Mouse (Mus musculus) stomach, embryonic 14.5 days (tissue): ENCODE results near the gene Ppp1r9a. TPM values are rescaled to one million over a fixed set of nuclear protein-coding genes. Genes with fewer than 3 reads are reported as not detected.
"Not testable (repeated sequence)": the region's sequence is repeated elsewhere in the genome, so short reads cannot be mapped to it uniquely, and the experiment has no call there.

ENCODE experiments used
- ATAC-seq: fragments of 200-750 bp; cut with Nextera tagmentation; 2 replicates; pipeline ENCODE4 v1.8.0; 2017; ENCODE audit warnings: low read depth, moderate TSS enrichment; ENCODE audit not compliant: insufficient number of reproducible peaks, insufficient read depth, low FRiP score
- H3K27ac ChIP-seq: fragments of 300-500 bp; sonication (generic); 2 replicates; pipeline ENCODE4 v1.5.1; 2014; ENCODE audit warnings: mild to moderate bottlenecking, low read length, moderate library complexity, mixed read lengths
- H3K27me3 ChIP-seq: fragments of 300-500 bp; sonication (generic); 2 replicates; pipeline ENCODE4 v1.6.1; 2014; ENCODE audit warnings: low read length, control low read depth, mixed read lengths; ENCODE audit not compliant: control insufficient read depth, insufficient read depth
- H3K36me3 ChIP-seq: fragments of 300-500 bp; sonication (generic); 2 replicates; pipeline ENCODE4 v1.6.1; 2014; ENCODE audit warnings: mild to moderate bottlenecking, control low read depth, low read length, moderate library complexity, mixed read lengths; ENCODE audit not compliant: control insufficient read depth, insufficient read depth
- H3K4me1 ChIP-seq: fragments of 300-500 bp; sonication (generic); 2 replicates; pipeline ENCODE4 v1.6.1; 2014; ENCODE audit warnings: low read length, control low read depth, mixed read lengths; ENCODE audit not compliant: control insufficient read depth, insufficient read depth
- H3K4me2 ChIP-seq: fragments of 300-500 bp; sonication (generic); replicated peaks from 2 replicates; pipeline ENCODE4 v1.6.1; 2014; ENCODE audit warnings: low read depth, low read length, control low read depth
- H3K4me3 ChIP-seq: fragments of 300-500 bp; sonication (generic); 2 replicates; pipeline ENCODE4 v1.5.1; 2014; ENCODE audit warnings: low read depth, low read length, control low read depth
- H3K9ac ChIP-seq: fragments of 300-500 bp; sonication (generic); replicated peaks from 2 replicates; pipeline ENCODE4 v1.6.1; 2014; ENCODE audit warnings: low read depth, mild to moderate bottlenecking, control low read depth, low read length, moderate library complexity, mixed read lengths
- H3K9me3 ChIP-seq: fragments of 300-500 bp; sonication (generic); 2 replicates; pipeline ENCODE4 v1.6.1; 2016; ENCODE audit warnings: low read depth, low read length, control low read depth; ENCODE audit not compliant: control insufficient read depth
- WGBS: fragments of 180-500 bp; shearing (Covaris S2); extraction: QIAGEN DNeasy Blood & Tissue Kit; methylation state at CpG from one replicate; pipeline ENCODE4 v1.1.7; 2014; 5-methylcytosine and 5-hydroxymethylcytosine counted together
- polyA plus RNA-seq: library from polyadenylated mRNA; unstranded; fragments of >200 nt; fragmentation: Nextera tagmentation; extraction: Ambion mirVana; gene quantifications from 2 replicates; pipeline ENCODE4 v1.2.1, GENCODE M21; 2014

Gene Ppp1r9a
- polyA plus RNA-seq, 1 experiment from 2014 or later, result 36.3 TPM

- no peaks in the 10 kb centered on the region; the same call in 1 of the 2 replicates for H3K4me1 ChIP-seq
- ATAC-seq, result peak; percentile 70
- H3K27me3 ChIP-seq, result no peaks in the 10 kb centered on the region
- WGBS, result under 1% methylated on average over 60 of the region's 77 CpGs
- H3K4me3 ChIP-seq, result peak overlapping the region; percentile 71
- H3K4me2 ChIP-seq, result peak overlapping the region; percentile 78
- H3K27ac ChIP-seq, result peak overlapping the region; percentile 85
- peak overlapping the region; percentile 95 for H3K9ac ChIP-seq
- H3K36me3 ChIP-seq, result no peaks in the 10 kb centered on the region
- no peaks in the 10 kb centered on the region for H3K9me3 ChIP-seq
These were observed 773 bp downstream of the Ppp1r9a start for GRCm38 (mm10) chr6:4903325-4904054.

DNA sequence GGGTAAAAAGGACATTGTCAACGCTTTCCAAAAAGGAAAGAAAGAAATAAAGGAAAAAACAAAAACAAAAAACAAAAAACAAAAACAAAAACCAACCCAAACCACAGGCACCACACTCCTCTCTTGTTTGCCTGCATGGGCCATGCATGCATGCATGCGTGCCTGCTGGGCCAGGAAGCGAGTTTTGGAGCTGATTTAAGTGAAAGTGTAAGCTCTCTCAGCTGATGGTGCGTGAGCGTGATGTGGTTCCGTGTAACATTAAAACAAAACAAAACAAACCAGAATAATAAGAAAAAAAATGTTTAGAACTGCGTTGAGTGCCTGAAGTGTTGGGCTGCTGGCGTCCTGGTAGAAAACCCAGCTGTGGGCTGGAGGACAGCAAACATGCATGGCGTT lies 1.3 kb downstream of the Ppp1r9a start:
- no peaks in the 10 kb centered on the region; the same call in 1 of the 2 replicates for H3K4me1 ChIP-seq
- peak overlapping the region; percentile 71 for H3K4me3 ChIP-seq
- H3K9me3 ChIP-seq, result no peaks in the 10 kb centered on the region
- H3K27me3 ChIP-seq, result no peaks in the 10 kb centered on the region
- H3K36me3 ChIP-seq, result no peaks in the 10 kb centered on the region
- peak overlapping the region; percentile 95 for H3K9ac ChIP-seq
- H3K27ac ChIP-seq, result peak overlapping the region; percentile 85; the same call in 1 of the 2 replicates
- no peak for ATAC-seq
- 9% methylated on average over 9 of the region's 9 CpGs for WGBS
- H3K4me2 ChIP-seq, result peak overlapping the region; percentile 78

DNA sequence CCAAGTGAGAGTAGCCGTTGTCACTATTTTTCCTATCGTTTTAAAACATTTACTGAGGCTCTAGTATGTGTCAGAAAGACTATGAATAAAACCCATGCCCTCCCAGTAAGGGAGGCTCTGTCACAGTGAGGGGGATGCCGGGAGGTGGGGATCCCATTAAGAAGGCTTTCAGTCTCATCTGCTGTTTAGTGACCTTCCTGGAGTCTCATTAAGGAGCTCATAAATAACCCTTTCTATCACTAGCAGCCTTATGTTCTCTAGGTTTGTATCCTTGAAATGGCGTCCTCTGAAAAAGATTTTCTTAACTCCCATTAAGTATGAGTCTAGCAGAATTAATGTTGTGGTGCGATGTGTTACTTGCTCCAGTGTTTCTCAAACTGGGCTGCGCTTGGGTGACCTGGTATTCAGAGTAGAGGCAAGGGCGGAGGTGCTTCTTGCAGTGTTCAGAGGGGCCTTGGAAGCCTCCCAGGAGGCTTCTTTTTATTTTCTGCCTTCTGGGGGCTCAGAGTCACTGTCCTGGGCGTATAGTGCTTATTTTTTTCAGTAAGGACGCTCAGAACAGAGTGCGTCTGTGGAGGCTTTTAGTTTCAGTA lies 7.4 kb downstream of the Ppp1r9a start:
- Histone ChIP-seq H3K4me3 (no peak overlapping the region), H3K27me3 (no peaks in the 10 kb centered on the region), H3K4me1 (0 out of 2 replicates have a peak, but pooled peaks cover 4% of the 10 kb centered on the region), H3K9ac (no peak overlapping the region), H3K4me2 (no peak overlapping the region), H3K9me3 (no peaks in the 10 kb centered on the region), H3K36me3 (no peaks in the 10 kb centered on the region), H3K27ac (no peak overlapping the region)
- 49% methylated on average over 10 of the region's 10 CpGs for WGBS
- no peak for ATAC-seq

GRCm38 (mm10) chr6:4918470-4918869 lies 15.8 kb downstream of the Ppp1r9a start:
- no peak overlapping the region for H3K4me3 ChIP-seq
- H3K27ac ChIP-seq, result no peak overlapping the region
- H3K4me2 ChIP-seq, result no peak overlapping the region
- no peaks in the 10 kb centered on the region for H3K27me3 ChIP-seq
- H3K4me1 ChIP-seq, result no peaks in the 10 kb centered on the region
- 74% methylated on average over 5 of the region's 5 CpGs for WGBS
- no peaks in the 10 kb centered on the region for H3K36me3 ChIP-seq
- H3K9me3 ChIP-seq, result no peaks in the 10 kb centered on the region
- no peak for ATAC-seq
- H3K9ac ChIP-seq, result no peak overlapping the region

GRCm38 (mm10) chr6:4923791-4924190 lies 21.1 kb downstream of the Ppp1r9a start:
- ATAC-seq, H3K4me2 ChIP-seq, H3K36me3 ChIP-seq, H3K27ac ChIP-seq, H3K27me3 ChIP-seq, H3K9me3 ChIP-seq, H3K4me1 ChIP-seq, H3K9ac ChIP-seq, H3K4me3 ChIP-seq: not testable (repeated sequence)

DNA sequence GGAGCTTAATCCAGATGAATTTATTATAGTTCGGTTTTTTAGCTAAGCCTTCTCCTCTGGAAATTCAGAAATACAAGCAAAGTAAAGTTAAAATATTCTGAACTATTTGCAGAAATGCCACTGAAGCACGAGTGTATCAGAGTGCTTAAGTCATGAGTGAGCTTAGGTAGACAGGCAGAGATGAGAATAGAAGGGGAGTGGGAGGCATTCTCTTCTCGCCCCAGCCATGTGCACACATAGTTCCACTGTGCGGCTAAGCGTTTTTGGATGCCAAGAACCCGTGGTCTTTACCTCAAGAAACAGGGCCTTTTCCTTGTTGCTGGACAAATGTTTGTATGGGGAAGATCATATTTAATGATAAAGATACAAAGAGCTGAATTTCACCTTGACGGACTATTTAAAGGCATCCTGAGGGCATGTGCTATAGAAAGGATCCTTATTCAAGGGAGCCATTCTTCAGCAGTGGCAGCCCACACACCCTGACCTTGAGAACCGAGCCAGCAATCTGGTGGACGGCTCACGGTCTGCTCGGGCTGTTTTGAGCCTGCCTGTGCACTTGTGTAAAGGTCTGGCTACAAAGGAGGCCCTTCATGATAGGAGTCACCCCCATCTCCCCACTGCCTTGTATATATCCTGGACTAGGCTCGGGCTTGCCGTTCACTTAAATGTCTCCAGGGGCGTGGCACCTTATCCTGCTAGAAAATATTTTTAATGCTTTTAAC lies 23.4 kb downstream of the Ppp1r9a start:
- Histone ChIP-seq H3K4me1 (no peaks in the 10 kb centered on the region), H3K36me3 (no peaks in the 10 kb centered on the region), H3K9me3 (no peaks in the 10 kb centered on the region), H3K4me2 (no peak overlapping the region), H3K9ac (no peak overlapping the region), H3K27me3 (no peaks in the 10 kb centered on the region), H3K4me3 (no peak overlapping the region), H3K27ac (no peak overlapping the region)
- 61% methylated on average over 14 of the region's 14 CpGs for WGBS
- ATAC-seq, result no peak

DNA sequence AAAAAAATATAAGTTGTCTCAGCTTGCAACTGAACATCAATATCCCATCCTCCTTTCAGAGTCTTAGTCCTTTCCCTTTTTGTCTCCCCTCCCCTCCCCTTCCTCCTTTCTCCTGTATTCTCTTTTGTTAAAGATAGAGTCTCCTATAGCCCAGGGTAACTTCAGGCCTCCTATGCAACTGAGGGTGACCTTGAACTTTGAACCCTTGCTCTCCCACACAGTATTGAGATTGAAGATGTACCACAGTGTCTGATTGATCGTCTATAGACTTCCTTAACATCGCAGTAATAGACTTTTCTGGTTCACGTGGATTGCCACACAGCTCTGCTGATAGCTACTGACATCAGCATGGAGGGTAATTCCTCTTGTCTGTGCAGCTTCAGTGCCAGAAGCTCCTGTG lies 27.6 kb downstream of the Ppp1r9a start:
- Histone ChIP-seq H3K27ac (no peak overlapping the region), H3K4me2 (no peak overlapping the region), H3K9ac (no peak overlapping the region), H3K4me3 (no peak overlapping the region), H3K9me3 (no peaks in the 10 kb centered on the region), H3K36me3 (no peaks in the 10 kb centered on the region), H3K4me1 (no peaks in the 10 kb centered on the region), H3K27me3 (no peaks in the 10 kb centered on the region)
- ATAC-seq, result no peak
- WGBS, result 80% methylated on average over 3 of the region's 3 CpGs

DNA sequence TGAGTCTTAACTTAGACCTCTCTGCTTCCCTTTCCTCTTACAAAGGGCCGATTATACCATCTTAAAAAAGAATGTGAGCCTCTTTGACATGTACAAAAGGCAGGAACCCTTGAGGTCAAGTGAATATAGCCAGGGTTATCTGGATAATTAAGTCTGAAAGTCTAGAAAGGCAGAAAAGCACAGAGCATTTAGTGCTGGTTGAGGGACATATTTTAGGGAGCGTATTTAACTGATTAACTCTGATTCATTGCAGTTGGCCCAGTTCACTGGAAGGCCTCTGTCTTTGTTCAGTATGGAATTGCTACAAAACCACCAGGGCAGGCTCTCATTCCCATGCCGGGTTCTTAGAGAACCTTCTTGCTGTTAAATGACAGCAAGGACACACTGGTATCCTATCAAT lies 36.2 kb downstream of the Ppp1r9a start:
- no peak for ATAC-seq
- WGBS, result 39% methylated on average over 3 of the region's 3 CpGs
- H3K9me3 ChIP-seq, result no peaks in the 10 kb centered on the region
- H3K27ac ChIP-seq, result no peak overlapping the region
- H3K4me2 ChIP-seq, result no peak overlapping the region
- peaks cover 14% of the 10 kb centered on the region for H3K4me1 ChIP-seq
- H3K9ac ChIP-seq, result no peak overlapping the region
- no peaks in the 10 kb centered on the region for H3K27me3 ChIP-seq
- H3K4me3 ChIP-seq, result no peak overlapping the region
- no peaks in the 10 kb centered on the region; the same call in 1 of the 2 replicates for H3K36me3 ChIP-seq
